ENCODE assay signal across 25 mouse cellular contexts in genomic region chr14:111808025-111808424, GRCm38 (mm10).
DNase-seq lines count a peak whose midpoint lies in the region; ATAC-seq and TF ChIP-seq lines count a peak whose summit lies in the region.
"Had no signal": no experiment of that assay in that cellular context is flagged by ENCODE, and none has a peak within 500 bp of the region (broad histone marks: within the 10 kb centered on the region; RNA-seq: fewer than 3 reads in every experiment).

No protein-coding gene starts in this region.

- no peak for DNase-seq in embryonic facial prominence, embryonic 11.5 days (ENCODE audit: low spot score)
- no peak for DNase-seq in embryonic facial prominence, embryonic 10.5 days (ENCODE audit: low spot score)
- DNase-seq in lung, embryonic 14.5 days: peak; percentile 30
- no peak for DNase-seq in lung, postnatal 14 days
- DNase-seq in MEL (ENCODE audit: low read depth, low spot score): peak; percentile 43
- DNase-seq: adrenal gland, adult 2 months; adrenal gland, postnatal 10 days; adrenal gland, postnatal 25 days; B cell, adult 2 months; cerebellum, adult 11 months; cerebellum, adult 18-20 months; cerebellum, adult 8-10 months; cerebellum, adult 9-11 months; cerebellum, postnatal 14 days; cerebellum, postnatal 36 days; embryo, embryonic 11 days had no signal

- no peaks in the 10 kb centered on the region for H3K36me3 ChIP-seq in embryonic facial prominence, embryonic 11.5 days (replicated peaks; ENCODE audit: control insufficient read depth, insufficient read depth, low read depth, low read length)
- no peaks in the 10 kb centered on the region for H3K36me3 ChIP-seq in embryonic facial prominence, embryonic 10.5 days (replicated peaks)
- no peaks in the 10 kb centered on the region for H3K36me3 ChIP-seq in lung, embryonic 14.5 days (ENCODE audit: insufficient read depth)
- H3K36me3 ChIP-seq in MEL (ENCODE audit: control insufficient read depth in 1 of 2, insufficient read depth in 2 of 2, low read length in 2 of 2): peaks cover 0 to 2% of the 10 kb centered on the region in 2 experiments; a peak in 1 of 4 replicates
- H3K36me3 ChIP-seq: embryonic facial prominence, embryonic 13.5 days; embryonic facial prominence, embryonic 15.5 days; forebrain, embryonic 10.5 days; forebrain, embryonic 12.5 days; forebrain, embryonic 15.5 days; G1E had no signal

- no peak overlapping the region for H3K4me2 ChIP-seq in embryonic facial prominence, embryonic 11.5 days (ENCODE audit: low read depth, low read length)
- no peak overlapping the region for H3K4me2 ChIP-seq in lung, embryonic 14.5 days
- H3K4me2 ChIP-seq: embryonic facial prominence, embryonic 13.5 days; embryonic facial prominence, embryonic 15.5 days; forebrain, embryonic 12.5 days; forebrain, embryonic 15.5 days had no signal

- ATAC-seq in embryonic facial prominence, embryonic 11.5 days (replicated peaks; ENCODE audit: insufficient number of reproducible peaks, low FRiP score, low TSS enrichment, low read depth): peak; percentile 56; the same call in 1 of the 2 replicates
- ATAC-seq in lung, embryonic 14.5 days (ENCODE audit: insufficient read depth): no peak
- ATAC-seq: CD4-positive, CD25-positive, alpha-beta regulatory T cell, adult 4 months; forebrain, embryonic 15.5 days had no signal

- no peak overlapping the region for H3K9ac ChIP-seq in embryonic facial prominence, embryonic 11.5 days (replicated peaks; ENCODE audit: low read length)
- H3K9ac ChIP-seq in lung, embryonic 14.5 days: no peak overlapping the region
- no peak overlapping the region for H3K9ac ChIP-seq in MEL (ENCODE audit: control insufficient read depth, low read depth, low read length, poor library complexity, severe bottlenecking)
- H3K9ac ChIP-seq: embryonic facial prominence, embryonic 13.5 days; embryonic facial prominence, embryonic 15.5 days; forebrain, embryonic 12.5 days; forebrain, embryonic 15.5 days had no signal

- TF ChIP-seq EP300 in MEL (IDR thresholded peaks at IDR 0.05; ENCODE audit: low read depth in 1 of 2, low read length in 2 of 2): peak in 1 of 2 experiments; percentile 62; a peak in 2 of 4 replicates

- H3K9me3 ChIP-seq in embryonic facial prominence, embryonic 11.5 days (replicated peaks; ENCODE audit: control insufficient read depth, low read length): no peaks in the 10 kb centered on the region
- H3K9me3 ChIP-seq in embryonic facial prominence, embryonic 10.5 days: no peaks in the 10 kb centered on the region
- H3K9me3 ChIP-seq in lung, embryonic 14.5 days (ENCODE audit: low read depth, low read length): no peaks in the 10 kb centered on the region
- no peaks in the 10 kb centered on the region for H3K9me3 ChIP-seq in MEL (replicated peaks; ENCODE audit: insufficient read depth, low read length)
- H3K9me3 ChIP-seq: embryonic facial prominence, embryonic 13.5 days; embryonic facial prominence, embryonic 15.5 days; forebrain, embryonic 10.5 days; forebrain, embryonic 12.5 days; forebrain, embryonic 15.5 days; G1E had no signal

- TF ChIP-seq CTCF in lung, embryonic 14.5 days (IDR thresholded peaks at IDR 0.05; ENCODE audit: low read depth): no peak
- TF ChIP-seq CTCF in MEL (IDR thresholded peaks at IDR 0.05 in 2 of 3, conservative IDR thresholded peaks at IDR 0.05 in 1 of 3; ENCODE audit: control insufficient read depth in 1 of 3, insufficient read depth in 1 of 3, low read depth in 2 of 3, low read length in 3 of 3, poor library complexity in 1 of 3, severe bottlenecking in 1 of 3): no peak

- H3K27me3 ChIP-seq in embryonic facial prominence, embryonic 11.5 days (ENCODE audit: control insufficient read depth, insufficient read depth, low read length): no peaks in the 10 kb centered on the region
- H3K27me3 ChIP-seq in embryonic facial prominence, embryonic 10.5 days (replicated peaks; ENCODE audit: low read depth, poor library complexity, severe bottlenecking): no peaks in the 10 kb centered on the region
- no peaks in the 10 kb centered on the region for H3K27me3 ChIP-seq in lung, embryonic 14.5 days (ENCODE audit: insufficient read depth, low read length)
- H3K27me3 ChIP-seq in MEL (ENCODE audit: control insufficient read depth in 1 of 2, insufficient read depth in 2 of 2, low read length in 2 of 2): no peaks in the 10 kb centered on the region
- H3K27me3 ChIP-seq: CH12.LX; embryonic facial prominence, embryonic 13.5 days; embryonic facial prominence, embryonic 15.5 days; forebrain, embryonic 12.5 days; forebrain, embryonic 15.5 days had no signal

- H3K4me3 ChIP-seq in embryonic facial prominence, embryonic 11.5 days (ENCODE audit: low read depth, low read length): no peak overlapping the region
- no peak overlapping the region for H3K4me3 ChIP-seq in embryonic facial prominence, embryonic 10.5 days
- H3K4me3 ChIP-seq in lung, embryonic 14.5 days (ENCODE audit: low read depth, low read length): no peak overlapping the region
- H3K4me3 ChIP-seq in MEL (ENCODE audit: control insufficient read depth in 1 of 2, insufficient read depth in 1 of 2, low read depth in 2 of 2, low read length in 2 of 2): no peak overlapping the region
- H3K4me3 ChIP-seq: embryonic facial prominence, embryonic 13.5 days; embryonic facial prominence, embryonic 15.5 days; erythroblast, embryonic 14.5 days; forebrain, embryonic 10.5 days; forebrain, embryonic 12.5 days; forebrain, embryonic 15.5 days had no signal

- no peaks in the 10 kb centered on the region for H3K79me2 ChIP-seq in MEL (ENCODE audit: control insufficient read depth, insufficient read depth, low read length, poor library complexity)

- H3K4me1 ChIP-seq in embryonic facial prominence, embryonic 11.5 days (ENCODE audit: control insufficient read depth, insufficient read depth, low read length): no peaks in the 10 kb centered on the region
- no peaks in the 10 kb centered on the region for H3K4me1 ChIP-seq in embryonic facial prominence, embryonic 10.5 days
- no peaks in the 10 kb centered on the region for H3K4me1 ChIP-seq in lung, embryonic 14.5 days (ENCODE audit: insufficient read depth)
- H3K4me1 ChIP-seq in MEL (ENCODE audit: control insufficient read depth in 1 of 2, insufficient read depth in 2 of 2, low read length in 2 of 2): no peaks in the 10 kb centered on the region; a peak in 1 of 4 replicates
- H3K4me1 ChIP-seq: embryonic facial prominence, embryonic 13.5 days; embryonic facial prominence, embryonic 15.5 days; forebrain, embryonic 10.5 days; forebrain, embryonic 12.5 days; forebrain, embryonic 15.5 days had no signal

- 72% methylated on average over 1 of the region's 1 CpGs for WGBS in embryonic facial prominence, embryonic 11.5 days
- 91% methylated on average over 1 of the region's 1 CpGs for WGBS in embryonic facial prominence, embryonic 10.5 days
- 74% methylated on average over 1 of the region's 1 CpGs for WGBS in lung, embryonic 14.5 days

- TF ChIP-seq RAD21 in MEL (IDR thresholded peaks at IDR 0.05; ENCODE audit: low read depth, low read length): no peak

- TF ChIP-seq POLR2A in MEL (IDR thresholded peaks at IDR 0.05; ENCODE audit: control insufficient read depth in 1 of 2, insufficient read depth in 1 of 2, low read depth in 1 of 2, low read length in 2 of 2, poor library complexity in 1 of 2): no peak

- no peak overlapping the region for H3K27ac ChIP-seq in embryonic facial prominence, embryonic 11.5 days (replicated peaks; ENCODE audit: low read depth, low read length)
- H3K27ac ChIP-seq in embryonic facial prominence, embryonic 10.5 days (replicated peaks): no peak overlapping the region
- H3K27ac ChIP-seq in lung, embryonic 14.5 days (ENCODE audit: low read depth): no peak overlapping the region
- H3K27ac ChIP-seq in MEL (ENCODE audit: control insufficient read depth, low read depth, low read length): no peak overlapping the region
- H3K27ac ChIP-seq: embryonic facial prominence, embryonic 13.5 days; embryonic facial prominence, embryonic 15.5 days; forebrain, embryonic 10.5 days; forebrain, embryonic 12.5 days; forebrain, embryonic 15.5 days had no signal

TF ChIP-seq in MEL, 35 proteins besides CTCF, POLR2A, EP300 and RAD21:
- TF ChIP-seq MYB (IDR thresholded peaks at IDR 0.05; ENCODE audit: low read depth, low read length) (no peak), GATA1 (IDR thresholded peaks at IDR 0.05; ENCODE audit: low read depth, low read length) (peak; percentile 58)

Comparison
In these comparisons a context has a peak if more than half of its experiments do, and no peak if none do; other contexts are left out.
1. DNase-seq: peak in lung, embryonic 14.5 days (single experiment) and MEL (single experiment); none in embryonic facial prominence, embryonic 11.5 days (single experiment), embryonic facial prominence, embryonic 10.5 days (single experiment) and lung, postnatal 14 days (single experiment).